ENCODE assay signal across 16 mouse cellular contexts in genomic region chr2:154498571-154498970, GRCm38 (mm10). TPM values are rescaled to one million over a fixed set of nuclear protein-coding genes. Genes with fewer than 3 reads are reported as not detected.
DNase-seq lines count a peak whose midpoint lies in the region; ATAC-seq and TF ChIP-seq lines count a peak whose summit lies in the region.
"Had no signal": no experiment of that assay in that cellular context is flagged by ENCODE, and none has a peak within 500 bp of the region (broad histone marks: within the 10 kb centered on the region; RNA-seq: fewer than 3 reads in every experiment).

No protein-coding gene starts in this region.

- no peak for ATAC-seq in forebrain, embryonic 15.5 days (replicated peaks)
- ATAC-seq in forebrain, embryonic 11.5 days (replicated peaks; ENCODE audit: low FRiP score): no peak
- ATAC-seq in hindbrain, postnatal 0 days: no peak
- ATAC-seq in hindbrain, embryonic 12.5 days (ENCODE audit: low FRiP score): no peak
- ATAC-seq: liver, embryonic 12.5 days had no signal

- peaks cover 15% of the 10 kb centered on the region for H3K36me3 ChIP-seq in forebrain, embryonic 15.5 days
- no peaks in the 10 kb centered on the region for H3K36me3 ChIP-seq in forebrain, embryonic 11.5 days (ENCODE audit: control insufficient read depth, insufficient read depth, low read length)
- no peaks in the 10 kb centered on the region; the same call in 1 of the 2 replicates for H3K36me3 ChIP-seq in hindbrain, postnatal 0 days (ENCODE audit: insufficient read depth, low read length)
- peaks cover 10% of the 10 kb centered on the region; the same call in 1 of the 2 replicates for H3K36me3 ChIP-seq in hindbrain, embryonic 12.5 days

- intact Hi-C loops in heart, postnatal 10 days (cut with DNase I): no loop called here

- H3K4me2 ChIP-seq in forebrain, embryonic 15.5 days (replicated peaks): no peak overlapping the region
- no peak overlapping the region for H3K4me2 ChIP-seq in forebrain, embryonic 11.5 days (ENCODE audit: low read depth, low read length, severe bottlenecking)
- H3K4me2 ChIP-seq in hindbrain, postnatal 0 days (ENCODE audit: low read depth, low read length): no peak overlapping the region
- no peak overlapping the region for H3K4me2 ChIP-seq in hindbrain, embryonic 12.5 days (replicated peaks)
- H3K4me2 ChIP-seq: heart, embryonic 15.5 days; liver, embryonic 12.5 days had no signal

- no peak overlapping the region for H3K4me3 ChIP-seq in forebrain, embryonic 15.5 days
- H3K4me3 ChIP-seq in forebrain, embryonic 11.5 days (ENCODE audit: low read depth, low read length): no peak overlapping the region
- H3K4me3 ChIP-seq in hindbrain, postnatal 0 days (ENCODE audit: low read length): no peak overlapping the region
- no peak overlapping the region for H3K4me3 ChIP-seq in hindbrain, embryonic 12.5 days
- H3K4me3 ChIP-seq: heart, embryonic 15.5 days; liver, embryonic 12.5 days had no signal

- DNase-seq in forebrain, embryonic 11.5 days (ENCODE audit: low spot score): no peak
- peak; percentile 46 for DNase-seq in hindbrain, postnatal 0 days (ENCODE audit: low spot score)
- peak; percentile 65 for DNase-seq in cerebellum, adult 11-12 months
- DNase-seq in heart, postnatal 10 days: peak; percentile 7 to 12
- DNase-seq in urinary bladder, postnatal 25 days (ENCODE audit: low spot score): no peak
- no peak for DNase-seq in thymus, postnatal 36 days
- DNase-seq: adrenal gland, adult 2 months; layer of hippocampus, adult 9-11 months; right cerebral cortex, postnatal 14 days; thymus, adult 2 months had no signal

- 0 out of 2 replicates have a peak overlapping the region, but pooled peaks have one; percentile 1 for H3K27ac ChIP-seq in forebrain, embryonic 15.5 days (replicated peaks)
- no peak overlapping the region for H3K27ac ChIP-seq in forebrain, embryonic 11.5 days (ENCODE audit: low read depth, low read length)
- peak overlapping the region; percentile 26; the same call in 1 of the 2 replicates for H3K27ac ChIP-seq in hindbrain, postnatal 0 days
- H3K27ac ChIP-seq in hindbrain, embryonic 12.5 days: no peak overlapping the region
- H3K27ac ChIP-seq: heart, embryonic 15.5 days; kidney, postnatal 0 days; liver, embryonic 12.5 days had no signal

- peaks cover 3% of the 10 kb centered on the region; the same call in 1 of the 2 replicates for H3K4me1 ChIP-seq in forebrain, embryonic 15.5 days
- no peaks in the 10 kb centered on the region for H3K4me1 ChIP-seq in forebrain, embryonic 11.5 days (replicated peaks; ENCODE audit: control insufficient read depth, insufficient read depth, low read length)
- peaks cover 4% of the 10 kb centered on the region; the same call in 1 of the 2 replicates for H3K4me1 ChIP-seq in hindbrain, postnatal 0 days (ENCODE audit: insufficient read depth, low read length)
- H3K4me1 ChIP-seq in hindbrain, embryonic 12.5 days: peaks cover 3% of the 10 kb centered on the region; the same call in 1 of the 2 replicates

- no peak for TF ChIP-seq CTCF in hindbrain, postnatal 0 days (IDR thresholded peaks at IDR 0.05; ENCODE audit: low read depth)

- no peaks in the 10 kb centered on the region for H3K27me3 ChIP-seq in forebrain, embryonic 15.5 days
- no peaks in the 10 kb centered on the region for H3K27me3 ChIP-seq in forebrain, embryonic 11.5 days (ENCODE audit: control insufficient read depth, insufficient read depth, low read length)
- no peaks in the 10 kb centered on the region for H3K27me3 ChIP-seq in hindbrain, postnatal 0 days (ENCODE audit: insufficient read depth, low read length)
- no peaks in the 10 kb centered on the region for H3K27me3 ChIP-seq in hindbrain, embryonic 12.5 days
- H3K27me3 ChIP-seq: heart, embryonic 15.5 days; liver, embryonic 12.5 days had no signal

- 54% methylated on average over 5 of the region's 5 CpGs for WGBS in forebrain, embryonic 15.5 days
- WGBS in forebrain, embryonic 11.5 days: 80% methylated on average over 5 of the region's 5 CpGs
- 29% methylated on average over 5 of the region's 5 CpGs for WGBS in hindbrain, postnatal 0 days
- WGBS in hindbrain, embryonic 12.5 days: 67% methylated on average over 5 of the region's 5 CpGs

- no peak overlapping the region for H3K9ac ChIP-seq in forebrain, embryonic 15.5 days (replicated peaks)
- H3K9ac ChIP-seq in forebrain, embryonic 11.5 days (ENCODE audit: low read length): no peak overlapping the region
- no peak overlapping the region for H3K9ac ChIP-seq in hindbrain, postnatal 0 days (replicated peaks; ENCODE audit: low read length)
- no peak overlapping the region for H3K9ac ChIP-seq in hindbrain, embryonic 12.5 days
- H3K9ac ChIP-seq: heart, embryonic 15.5 days; liver, embryonic 12.5 days had no signal

- no peaks in the 10 kb centered on the region for H3K9me3 ChIP-seq in forebrain, embryonic 15.5 days
- H3K9me3 ChIP-seq in forebrain, embryonic 11.5 days (ENCODE audit: control insufficient read depth, low read length): no peaks in the 10 kb centered on the region
- H3K9me3 ChIP-seq in hindbrain, postnatal 0 days (ENCODE audit: low read length): no peaks in the 10 kb centered on the region
- H3K9me3 ChIP-seq in hindbrain, embryonic 12.5 days (replicated peaks): no peaks in the 10 kb centered on the region
- H3K9me3 ChIP-seq: heart, embryonic 15.5 days; liver, embryonic 12.5 days had no signal

RNA-seq across cellular contexts. Expression of gene 1700003F12Rik, which starts 48.3 kb away (rescaled TPM):
- 1.9 and 2.6 TPM in 2 replicates for polyA plus RNA-seq in forebrain, embryonic 15.5 days (2015; fragmentation: Nextera tagmentation; extraction: Ambion mirVana)
- 2.3 and 4.5 TPM in 2 replicates for polyA plus RNA-seq in forebrain, embryonic 11.5 days (2014; fragmentation: Nextera tagmentation; extraction: Ambion mirVana)
- 0.90 and 1.9 TPM in 2 replicates for total RNA-seq in hindbrain, postnatal 0 days (2014; rRNA removed)
- 3.9 and 4.0 TPM in 2 replicates for polyA plus RNA-seq in hindbrain, postnatal 0 days (2015; fragmentation: Nextera tagmentation; extraction: Ambion mirVana)
- 1.4 and 3.2 TPM in 2 replicates for polyA plus RNA-seq in hindbrain, embryonic 12.5 days (2016; fragmentation: Nextera tagmentation; extraction: Ambion mirVana)
- total RNA-seq in heart, postnatal 10 days (2021): under 1 TPM; 0.38 to 0.40 TPM
- total RNA-seq: adrenal gland, adult 2 months had no signal

RNA-seq across cellular contexts. Expression of gene Actl10, which starts 53.0 kb away (rescaled TPM):
- polyA plus RNA-seq in forebrain, embryonic 15.5 days (2015; fragmentation: Nextera tagmentation; extraction: Ambion mirVana): 0.59 and 0.88 TPM in 2 replicates
- 0.41 and 0.77 TPM in 2 replicates for polyA plus RNA-seq in forebrain, embryonic 11.5 days (2014; fragmentation: Nextera tagmentation; extraction: Ambion mirVana)
- total RNA-seq in hindbrain, postnatal 0 days (2014; rRNA removed): 0.52 TPM in 1 of 2 replicates, not detected in the other
- polyA plus RNA-seq in hindbrain, postnatal 0 days (2015; fragmentation: Nextera tagmentation; extraction: Ambion mirVana): 0.23 TPM in 1 of 2 replicates, not detected in the other
- polyA plus RNA-seq in hindbrain, embryonic 12.5 days (2016; fragmentation: Nextera tagmentation; extraction: Ambion mirVana): 0.92 and 0.96 TPM in 2 replicates
- under 1 TPM in 1 of 2 experiments, not detected in 1; 0.22 TPM for total RNA-seq in heart, postnatal 10 days (2021)
- total RNA-seq: adrenal gland, adult 2 months; left cerebral cortex, postnatal 36 days had no signal
- polyA plus RNA-seq: adrenal gland, adult 2 months; kidney, postnatal 0 days had no signal

Comparison
In these comparisons a context has a peak if more than half of its experiments do, and no peak if none do; other contexts are left out.
1. H3K27ac ChIP-seq: peak in forebrain, embryonic 15.5 days (single experiment) and hindbrain, postnatal 0 days (single experiment); none in forebrain, embryonic 11.5 days (single experiment) and hindbrain, embryonic 12.5 days (single experiment).
2. DNase-seq: peak in hindbrain, postnatal 0 days (single experiment), cerebellum, adult 11-12 months (single experiment) and heart, postnatal 10 days (2 of 2); none in forebrain, embryonic 11.5 days (single experiment), urinary bladder, postnatal 25 days (single experiment) and thymus, postnatal 36 days (0 of 2).